Mouse (Mus musculus) neural tube, embryonic 10.5 days (tissue): Measurements from ENCODE around the gene Lsmem1.

ENCODE experiments used
- DNase-seq: peaks from one replicate; pipeline ENCODE4 v3.0.0-alpha.2; 2017; ENCODE audit warnings: low spot score; ENCODE audit errors: extremely low spot score

Gene Lsmem1

GRCm38 (mm10) chr12:40199302-40199701 is at the start of gene Lsmem1:
TSS of gene Lsmem1 (minus strand) at chr12:40199490.
- no peak for DNase-seq

GRCm38 (mm10) chr12:40248454-40249180 is 49.3 kb upstream of the Lsmem1 start, which contains the start of gene Ifrd1:
TSS of gene Ifrd1 (minus strand) at chr12:40248504.
- DNase-seq = no peak

- no peak for DNase-seq
Observed at GRCm38 (mm10) chr12:40247976-40248375, 48.7 kb upstream of the Lsmem1 start.

- DNase-seq = no peak
Observed at GRCm38 (mm10) chr12:40247384-40247783, 48.1 kb upstream of the Lsmem1 start.

- no peak for DNase-seq
Observed at GRCm38 (mm10) chr12:40245434-40245970, 46.2 kb upstream of the Lsmem1 start.

GRCm38 (mm10) chr12:40244926-40245325 is 45.6 kb upstream of the Lsmem1 start:
- DNase-seq = no peak

- no peak for DNase-seq
Observed at GRCm38 (mm10) chr12:40243821-40244221, 44.5 kb upstream of the Lsmem1 start.

- no peak for DNase-seq
Observed at GRCm38 (mm10) chr12:40243241-40243640, 44.0 kb upstream of the Lsmem1 start.

- no peak for DNase-seq
Observed at GRCm38 (mm10) chr12:40239161-40239560, 39.9 kb upstream of the Lsmem1 start.

- DNase-seq = no peak
Observed at GRCm38 (mm10) chr12:40232231-40232630, 32.9 kb upstream of the Lsmem1 start.

GRCm38 (mm10) chr12:40231632-40232031 is 32.3 kb upstream of the Lsmem1 start:
- DNase-seq = no peak

- DNase-seq = no peak
Observed at GRCm38 (mm10) chr12:40224171-40224880, 25.0 kb upstream of the Lsmem1 start.

- DNase-seq = no peak
Observed at GRCm38 (mm10) chr12:40223676-40224075, 24.4 kb upstream of the Lsmem1 start.

- peak; percentile 98 for DNase-seq
Observed at GRCm38 (mm10) chr12:40223082-40223619, 23.9 kb upstream of the Lsmem1 start.

- DNase-seq = peak; percentile 93
Observed at GRCm38 (mm10) chr12:40222251-40223081, 23.2 kb upstream of the Lsmem1 start.

GRCm38 (mm10) chr12:40221611-40222010 is 22.3 kb upstream of the Lsmem1 start:
- DNase-seq = no peak

GRCm38 (mm10) chr12:40220896-40221295 is 21.6 kb upstream of the Lsmem1 start:
- no peak for DNase-seq

GRCm38 (mm10) chr12:40220001-40220570 is 20.8 kb upstream of the Lsmem1 start:
- no peak for DNase-seq

GRCm38 (mm10) chr12:40218430-40218945 is 19.2 kb upstream of the Lsmem1 start:
- DNase-seq = no peak

- DNase-seq = no peak
Observed at GRCm38 (mm10) chr12:40217776-40218175, 18.5 kb upstream of the Lsmem1 start.
